Mouse (Mus musculus) liver, embryonic 13.5 days (tissue): ENCODE measurements around the gene Suds3. TPM values are rescaled to one million over a fixed set of nuclear protein-coding genes. Genes with fewer than 3 reads are reported as not detected.

Experiments used
- ATAC-seq: fragments of 200-750 bp; cut with Nextera tagmentation; 2 replicates; pipeline ENCODE4 v1.8.0; 2017; ENCODE audit warnings: low read depth, mild to moderate bottlenecking, moderate number of reproducible peaks, moderate library complexity
- DNase-seq: peaks from one replicate; pipeline ENCODE4 v3.0.0; 2022
- H3K27ac ChIP-seq: fragments of 300-500 bp; sonication (generic); 2 replicates; pipeline ENCODE4 v1.5.1; 2015; ENCODE audit warnings: moderate library complexity, mild to moderate bottlenecking, inconsistent platforms
- H3K27me3 ChIP-seq: fragments of 300-500 bp; sonication (generic); 2 replicates; pipeline ENCODE4 v1.6.1; 2015; ENCODE audit warnings: mild to moderate bottlenecking, inconsistent platforms
- H3K36me3 ChIP-seq: fragments of 300-500 bp; sonication (generic); 2 replicates; pipeline ENCODE4 v1.6.1; 2015; ENCODE audit warnings: mild to moderate bottlenecking, inconsistent platforms
- H3K4me1 ChIP-seq: fragments of 300-500 bp; sonication (generic); replicated peaks from 2 replicates; pipeline ENCODE4 v1.6.1; 2015; ENCODE audit warnings: inconsistent platforms
- H3K4me2 ChIP-seq: fragments of 300-500 bp; sonication (generic); 2 replicates; pipeline ENCODE4 v1.6.1; 2015; ENCODE audit warnings: inconsistent platforms, mild to moderate bottlenecking, moderate library complexity
- H3K4me3 ChIP-seq: fragments of 300-500 bp; sonication (generic); replicated peaks from 2 replicates; pipeline ENCODE4 v1.5.1; 2015; ENCODE audit warnings: mild to moderate bottlenecking, inconsistent platforms
- H3K9ac ChIP-seq: fragments of 300-500 bp; sonication (generic); 2 replicates; pipeline ENCODE4 v1.6.1; 2015; ENCODE audit warnings: mild to moderate bottlenecking, inconsistent platforms
- H3K9me3 ChIP-seq: fragments of 300-500 bp; sonication (generic); replicated peaks from 2 replicates; pipeline ENCODE4 v1.6.1; 2016; ENCODE audit warnings: inconsistent platforms
- WGBS: fragments of 180-500 bp; shearing (Covaris S2); methylation state at CpG from one replicate; pipeline ENCODE4 v1.1.7; 2015; ENCODE audit not compliant: insufficient replicate concordance; 5-methylcytosine and 5-hydroxymethylcytosine counted together
- polyA plus RNA-seq: library from polyadenylated mRNA; unstranded; fragments of >200 nt; fragmentation: Nextera tagmentation; extraction: Ambion mirVana; gene quantifications from 2 replicates; pipeline ENCODE4 v1.2.1, GENCODE M21; 2015

The Suds3 gene
- polyA plus RNA-seq, 1 experiment from 2014 or later: 38.1 TPM

- Histone ChIP-seq H3K36me3 (peaks cover 20% of the 10 kb centered on the region), H3K4me1 (peaks cover 81% of the 10 kb centered on the region), H3K4me2 (peak overlapping the region; percentile 95), H3K27me3 (no peaks in the 10 kb centered on the region), H3K4me3 (peak overlapping the region; percentile 88), H3K9ac (peak overlapping the region; percentile 86), H3K27ac (peak overlapping the region; percentile 78), H3K9me3 (0 out of 2 replicates have a peak, but pooled peaks cover 2% of the 10 kb centered on the region)
- DNase-seq (no peak), ATAC-seq (no peak)
- 2% methylated on average over 40 of the region's 40 CpGs for WGBS
Observed at GRCm38 (mm10) chr5:117120489-117121466, 4.9 kb upstream of the Suds3 start.

DNA sequence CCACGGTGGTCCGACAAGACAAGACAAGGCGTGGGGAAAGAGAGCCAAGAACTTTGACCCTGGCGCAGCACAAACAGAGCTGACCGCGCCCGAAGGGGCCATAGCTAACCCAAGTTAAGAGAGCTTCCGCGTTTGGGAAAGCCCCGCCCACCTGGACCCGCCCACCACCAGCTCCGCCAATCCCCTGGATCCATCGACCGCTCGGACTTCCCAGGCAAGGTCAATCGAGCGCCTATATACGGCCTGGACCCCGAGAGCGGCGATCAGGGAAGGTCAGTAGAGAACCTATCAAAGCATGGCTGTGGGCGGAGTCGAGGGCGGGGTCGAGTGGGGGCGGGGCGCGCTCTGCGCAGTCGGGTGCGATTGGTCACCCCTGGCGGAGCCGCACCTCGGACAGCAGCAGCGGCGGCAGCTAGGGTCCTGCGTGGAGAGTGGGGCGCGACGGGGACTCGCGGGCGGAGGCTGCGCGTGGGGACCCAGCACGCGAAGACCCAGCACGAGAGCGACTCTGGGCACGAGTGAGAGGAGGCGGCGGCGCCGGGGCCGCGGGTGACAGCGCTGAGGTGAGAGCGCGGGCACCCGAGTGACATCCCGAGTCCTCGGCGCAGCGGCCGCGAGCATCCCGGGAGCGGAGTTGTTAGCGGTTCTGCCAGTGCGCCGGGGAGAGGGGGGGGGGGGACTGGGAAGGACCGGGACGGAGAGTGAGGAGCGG lies 4.0 kb upstream of the Suds3 start, which contains the start of gene Taok3:
Gene Taok3, plus strand, starts transcription at position 353 of the 712 bp plus-strand sequence.
- Histone ChIP-seq H3K9me3 (no peaks in the 10 kb centered on the region), H3K4me3 (peak within 1 kb of the TSS; percentile 88), H3K9ac (peak within 1 kb of the TSS; percentile 86), H3K4me1 (peaks cover 73% of the 10 kb centered on the region), H3K27ac (peak within 1 kb of the TSS; percentile 93), H3K4me2 (peak within 1 kb of the TSS; percentile 95), H3K27me3 (no peaks in the 10 kb centered on the region), H3K36me3 (peaks cover 15% of the 10 kb centered on the region)
- under 1% methylated on average over 74 of the region's 74 CpGs for WGBS
- DNase-seq: peak; percentile 98
- peak; percentile 83 for ATAC-seq

- Histone ChIP-seq H3K27ac (peak overlapping the region; percentile 93), H3K4me3 (peak overlapping the region; percentile 71), H3K9ac (peak overlapping the region; percentile 81), H3K4me1 (peaks cover 70% of the 10 kb centered on the region), H3K9me3 (no peaks in the 10 kb centered on the region), H3K4me2 (peak overlapping the region; percentile 95), H3K27me3 (no peaks in the 10 kb centered on the region), H3K36me3 (peaks cover 6% of the 10 kb centered on the region; the same call in 1 of the 2 replicates)
- DNase-seq (no peak), ATAC-seq (no peak)
- WGBS: 31% methylated on average over 8 of the region's 8 CpGs
Observed at GRCm38 (mm10) chr5:117118850-117119249, 2.9 kb upstream of the Suds3 start.

- H3K27ac ChIP-seq: peak overlapping the region; percentile 93
- H3K9ac ChIP-seq: no peak overlapping the region
- no peaks in the 10 kb centered on the region for H3K9me3 ChIP-seq
- peaks cover 7% of the 10 kb centered on the region for H3K36me3 ChIP-seq
- no peaks in the 10 kb centered on the region for H3K27me3 ChIP-seq
- peak overlapping the region; percentile 95 for H3K4me2 ChIP-seq
- peaks cover 67% of the 10 kb centered on the region for H3K4me1 ChIP-seq
- WGBS: 45% methylated on average over 2 of the region's 2 CpGs
- no peak for DNase-seq
- H3K4me3 ChIP-seq: no peak overlapping the region; the same call in 1 of the 2 replicates
- ATAC-seq: no peak
Observed at GRCm38 (mm10) chr5:117118220-117118619, 2.3 kb upstream of the Suds3 start.

DNA sequence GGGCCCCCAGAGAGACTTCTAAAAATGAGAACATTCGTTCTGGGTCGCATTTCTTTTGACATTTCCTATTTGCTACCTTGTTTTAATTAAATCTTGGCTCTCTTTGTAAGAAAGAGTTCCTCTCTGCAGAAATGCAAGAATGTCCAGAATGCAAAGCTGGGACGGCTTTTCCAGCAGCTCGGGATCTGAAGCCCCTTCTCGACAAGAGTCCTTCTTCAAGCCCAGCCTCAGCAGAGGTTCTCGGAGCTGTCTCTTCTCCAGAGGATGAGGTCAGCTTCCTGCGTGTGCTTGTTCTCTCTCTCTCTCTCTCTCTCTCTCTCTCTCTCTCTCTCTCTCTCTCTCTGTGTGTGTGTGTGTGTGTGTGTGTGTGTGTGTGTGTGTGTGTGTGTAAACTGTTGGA lies 1.8 kb upstream of the Suds3 start:
- Histone ChIP-seq H3K36me3 (peaks cover 12% of the 10 kb centered on the region), H3K27me3 (no peaks in the 10 kb centered on the region), H3K4me1 (peaks cover 62% of the 10 kb centered on the region), H3K9me3 (no peaks in the 10 kb centered on the region), H3K4me3 (no peak overlapping the region), H3K27ac (peak overlapping the region; percentile 54), H3K9ac (no peak overlapping the region), H3K4me2 (no peak overlapping the region)
- ATAC-seq: no peak
- no peak for DNase-seq
- 54% methylated on average over 7 of the region's 7 CpGs for WGBS

GRCm38 (mm10) chr5:117117241-117117640 lies 1.3 kb upstream of the Suds3 start:
- 65% methylated on average over 2 of the region's 2 CpGs for WGBS

DNA sequence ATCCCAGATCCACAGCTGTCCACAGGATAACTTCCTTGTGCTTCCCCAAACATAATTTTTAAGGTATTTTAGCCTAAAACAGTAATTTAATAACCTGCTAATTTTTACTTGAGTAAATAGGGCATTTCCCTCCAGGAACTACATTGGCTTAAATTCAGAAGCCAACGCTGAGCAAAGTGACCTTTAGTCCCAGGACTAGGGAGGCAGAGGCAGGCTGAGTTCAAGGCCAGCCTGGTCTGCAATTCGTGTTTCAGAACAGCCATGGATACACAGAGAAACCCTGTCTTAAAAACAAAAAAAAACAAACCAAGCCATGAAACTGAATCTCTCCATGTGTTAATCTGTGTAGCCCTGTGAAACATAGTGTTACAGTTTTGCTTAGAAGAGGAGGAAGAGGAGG lies 747 bp upstream of the Suds3 start:
- Histone ChIP-seq H3K4me2 (peak overlapping the region; percentile 91; the same call in 1 of the 2 replicates), H3K4me3 (no peak overlapping the region), H3K9me3 (no peaks in the 10 kb centered on the region), H3K36me3 (peaks cover 22% of the 10 kb centered on the region), H3K9ac (no peak overlapping the region), H3K4me1 (peaks cover 53% of the 10 kb centered on the region), H3K27me3 (no peaks in the 10 kb centered on the region), H3K27ac (peak overlapping the region; percentile 23; the same call in 1 of the 2 replicates)
- DNase-seq (no peak), ATAC-seq (no peak)
- WGBS: 57% methylated on average over 2 of the region's 2 CpGs

More at GRCm38 (mm10) chr5:117117241-117117640, 1.3 kb upstream of the Suds3 start:
- no peak overlapping the region for H3K9ac ChIP-seq
- H3K4me2 ChIP-seq: no peak overlapping the region
- no peaks in the 10 kb centered on the region for H3K27me3 ChIP-seq
- H3K36me3 ChIP-seq: peaks cover 17% of the 10 kb centered on the region
- H3K4me1 ChIP-seq: peaks cover 57% of the 10 kb centered on the region
- H3K9me3 ChIP-seq: no peaks in the 10 kb centered on the region
- ATAC-seq: no peak
- no peak overlapping the region for H3K4me3 ChIP-seq
- no peak for DNase-seq
- peak overlapping the region; percentile 54 for H3K27ac ChIP-seq

GRCm38 (mm10) chr5:117115193-117115767 lies 633 bp downstream of the Suds3 start:
- peak overlapping the region; percentile 98 for H3K4me3 ChIP-seq
- under 1% methylated on average over 43 of the region's 43 CpGs for WGBS
- H3K4me2 ChIP-seq: peak overlapping the region; percentile 91
- peak; percentile 2 for ATAC-seq
- peak overlapping the region; percentile 95 for H3K9ac ChIP-seq
- H3K36me3 ChIP-seq: peaks cover 36% of the 10 kb centered on the region
- no peak for DNase-seq
- H3K9me3 ChIP-seq: no peaks in the 10 kb centered on the region
- peaks cover 42% of the 10 kb centered on the region for H3K4me1 ChIP-seq
- peak overlapping the region; percentile 90 for H3K27ac ChIP-seq
- no peaks in the 10 kb centered on the region for H3K27me3 ChIP-seq

DNA sequence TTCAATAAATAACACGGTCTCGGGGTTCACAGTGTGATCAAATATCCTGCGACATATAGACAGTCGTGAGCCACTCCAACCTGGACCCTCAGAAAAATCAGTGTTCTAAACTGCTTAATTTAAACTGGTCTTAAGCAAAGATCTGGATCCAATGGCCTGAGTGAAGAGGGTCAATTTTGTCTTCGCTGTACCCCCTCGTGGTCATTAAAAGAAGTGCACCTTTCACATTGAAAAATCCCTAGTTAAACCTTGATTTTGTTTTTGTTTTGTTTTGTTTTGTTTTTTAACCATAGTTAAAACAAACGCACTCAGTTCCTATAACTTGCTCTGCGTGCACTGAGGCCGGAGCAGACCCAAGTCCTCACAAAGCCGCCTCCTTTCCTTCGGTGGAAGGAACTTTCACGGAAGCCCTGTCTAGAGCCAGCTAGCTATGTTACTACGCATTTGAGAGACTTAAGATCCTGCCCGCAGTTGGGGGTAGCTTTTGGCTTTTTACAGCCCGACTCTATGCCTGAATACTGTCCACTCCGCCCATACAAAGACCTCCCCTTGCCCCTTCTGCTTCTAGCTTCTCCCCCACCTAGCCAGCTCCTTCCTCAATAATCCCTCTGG lies 1.2 kb downstream of the Suds3 start:
- peak overlapping the region; percentile 95 for H3K9ac ChIP-seq
- H3K27me3 ChIP-seq: no peaks in the 10 kb centered on the region
- no peaks in the 10 kb centered on the region for H3K9me3 ChIP-seq
- peaks cover 40% of the 10 kb centered on the region for H3K36me3 ChIP-seq
- peaks cover 42% of the 10 kb centered on the region for H3K4me1 ChIP-seq
- H3K27ac ChIP-seq: peak overlapping the region; percentile 90
- ATAC-seq: no peak
- 4% methylated on average over 16 of the region's 16 CpGs for WGBS
- peak overlapping the region; percentile 98 for H3K4me3 ChIP-seq
- H3K4me2 ChIP-seq: peak overlapping the region; percentile 91
- DNase-seq: no peak

DNA sequence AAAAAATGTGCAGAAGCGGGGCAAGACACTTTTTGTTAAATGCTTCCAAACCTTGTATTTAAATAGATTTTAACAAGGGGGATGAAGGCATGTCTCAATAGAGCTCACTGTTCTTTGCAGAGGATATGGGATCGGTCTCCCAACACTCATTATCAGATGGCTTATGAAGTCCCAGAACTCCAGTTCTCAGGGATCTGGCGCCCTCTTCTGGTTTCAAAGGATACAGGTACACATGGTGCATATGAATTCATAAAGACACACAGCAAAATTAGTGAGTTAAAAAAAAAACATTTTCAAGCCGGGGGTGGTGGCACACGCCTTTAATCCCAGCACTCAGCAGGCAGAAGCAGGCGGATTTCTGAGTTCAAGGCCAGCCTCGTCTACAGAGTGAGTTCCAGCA lies 2.6 kb downstream of the Suds3 start:
- no peak for DNase-seq
- Histone ChIP-seq H3K36me3 (peaks cover 53% of the 10 kb centered on the region), H3K4me1 (peaks cover 31% of the 10 kb centered on the region), H3K27ac (no peak overlapping the region), H3K9me3 (no peaks in the 10 kb centered on the region), H3K4me2 (no peak overlapping the region), H3K27me3 (no peaks in the 10 kb centered on the region), H3K9ac (no peak overlapping the region), H3K4me3 (no peak overlapping the region)
- no peak for ATAC-seq
- 79% methylated on average over 7 of the region's 7 CpGs for WGBS
